Mouse (Mus musculus): ENCODE results near the gene Ggt6.

GRCm38 (mm10) chr11:72470004-72470403, 34.7 kb downstream of the Ggt6 start:
- TF ChIP-seq POLR2A (IDR thresholded peaks at IDR 0.05; ENCODE audit: borderline replicate concordance, extremely low read depth, insufficient read depth, insufficient read length, poor library complexity, severe bottlenecking) (no peak), CTCF (IDR thresholded peaks at IDR 0.05; ENCODE audit: borderline replicate concordance, extremely low read depth, insufficient read depth, insufficient read length) (no peak)
